Mouse (Mus musculus) liver, embryonic 14.5 days (tissue): ENCODE data around the gene Mrps10. TPM values are rescaled to one million over a fixed set of nuclear protein-coding genes. Genes with fewer than 3 reads are reported as not detected.
A peak's percentile ranks its signal among the peaks of the same experiment; 100 is the strongest.

Experiments used
- ATAC-seq: fragments of 200-750 bp; cut with Nextera tagmentation; 2 replicates; pipeline ENCODE4 v1.8.0; 2017; ENCODE audit warnings: moderate number of reproducible peaks, mild to moderate bottlenecking, moderate library complexity; ENCODE audit not compliant: insufficient read depth
- DNase-seq, 3 experiments: peaks; one replicate each; pipeline ENCODE4 v3.0.0-alpha.2; 2012 to 2013; ENCODE audit warnings: low read depth in 3 of 3, low spot score in 3 of 3
- H3K27ac ChIP-seq: fragments of 300-500 bp; sonication (generic); 2 replicates; pipeline ENCODE4 v1.5.1; 2014; ENCODE audit warnings: moderate library complexity, mild to moderate bottlenecking, control low read depth, inconsistent platforms
- H3K27me3 ChIP-seq: fragments of 300-500 bp; sonication (generic); 2 replicates; pipeline ENCODE4 v1.6.1; 2014; ENCODE audit warnings: mild to moderate bottlenecking, low read length, moderate library complexity; ENCODE audit not compliant: control insufficient read depth, insufficient read depth
- H3K36me3 ChIP-seq: fragments of 300-500 bp; sonication (generic); replicated peaks from 2 replicates; pipeline ENCODE4 v1.6.1; 2014; ENCODE audit warnings: low read depth; ENCODE audit not compliant: control insufficient read depth, insufficient read depth
- H3K4me1 ChIP-seq, 2 experiments: fragments of 200-500 bp in 1 of 2; fragments of 300-500 bp in 1 of 2; sonication (generic) in 1 of 2; replicated peaks; 2 replicates each; pipeline ENCODE4 v1.6.1; 2012 to 2014; ENCODE audit warnings: antibody characterized with exemption in 1 of 2, inconsistent platforms in 1 of 2, low read length in 1 of 2; ENCODE audit not compliant: control insufficient read depth in 2 of 2, insufficient read depth in 2 of 2
- H3K4me2 ChIP-seq: fragments of 300-500 bp; sonication (generic); 2 replicates; pipeline ENCODE4 v1.6.1; 2014; ENCODE audit warnings: low read depth, mild to moderate bottlenecking, control low read depth, moderate library complexity
- H3K4me3 ChIP-seq, 2 experiments: fragments of 200-500 bp in 1 of 2; fragments of 300-500 bp in 1 of 2; sonication (generic) in 1 of 2; 2 replicates each; pipeline ENCODE4 v1.5.1; 2012 to 2014; ENCODE audit warnings: low read depth in 2 of 2, low read length in 2 of 2, mild to moderate bottlenecking in 2 of 2, control low read depth in 1 of 2, inconsistent platforms in 1 of 2, moderate library complexity in 1 of 2; ENCODE audit not compliant: insufficient read depth in 1 of 2
- H3K9ac ChIP-seq: fragments of 300-500 bp; sonication (generic); replicated peaks from 2 replicates; pipeline ENCODE4 v1.6.1; 2014; ENCODE audit warnings: mild to moderate bottlenecking, control low read depth, moderate library complexity
- H3K9me3 ChIP-seq: fragments of 300-500 bp; sonication (generic); 2 replicates; pipeline ENCODE4 v1.6.1; 2016; ENCODE audit warnings: low read length, mixed read lengths; ENCODE audit not compliant: control insufficient read depth
- CTCF ChIP-seq: IDR thresholded peaks from 2 replicates; pipeline ENCODE4 v1.5.1; 2016; ENCODE audit warnings: antibody characterized with exemption, low read depth, control low read depth
- EP300 ChIP-seq: IDR thresholded peaks from 2 replicates; pipeline ENCODE4 v1.6.1; 2016; ENCODE audit warnings: antibody characterized with exemption, low read depth
- WGBS: fragments of 180-500 bp; shearing (Covaris S2); extraction: QIAGEN DNeasy Blood & Tissue Kit; methylation state at CpG from one replicate; pipeline ENCODE4 v1.1.7; 2014; ENCODE audit not compliant: insufficient replicate concordance; 5-methylcytosine and 5-hydroxymethylcytosine counted together
- polyA plus RNA-seq, 2 experiments: library from polyadenylated mRNA; depleted of rRNA in 1 of 2; stranded (reverse) in 1 of 2; unstranded in 1 of 2; fragments of >200 nt; fragmentation: Nextera tagmentation in 1 of 2; extraction: Ambion mirVana in 1 of 2; gene quantifications; 2 replicates each; pipeline versions ENCODE4 v1.2.1 to v1.2.3; 2012 to 2014

Gene Mrps10
- polyA plus RNA-seq, 2 experiments: 20.7 to 47.5 TPM

DNA sequence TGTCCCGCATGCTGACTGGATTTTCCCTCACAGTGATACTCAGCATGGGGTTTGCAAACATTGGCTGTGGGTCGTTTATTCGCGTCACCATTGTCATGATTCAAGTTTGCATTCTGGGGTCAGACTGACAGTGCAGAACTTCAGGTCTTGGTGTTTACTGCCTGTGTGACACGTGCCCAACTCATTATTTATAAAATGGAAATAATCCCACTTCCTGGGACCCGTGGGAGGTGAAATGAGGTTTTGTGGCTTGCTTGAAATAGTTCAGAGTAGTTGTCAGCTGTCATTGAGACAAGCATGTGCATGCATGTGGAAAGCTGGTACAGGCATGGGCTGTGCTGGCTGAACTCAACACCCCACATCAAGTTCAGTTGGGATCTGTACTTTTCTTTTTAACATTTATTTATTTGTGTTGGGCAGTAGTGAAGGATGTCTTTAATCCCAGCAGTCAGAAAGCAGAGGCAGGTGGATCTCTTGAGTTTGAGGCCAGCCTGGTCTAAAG is 8.1 kb downstream of the Mrps10 start:
- WGBS: 78% methylated on average over 6 of the region's 6 CpGs
- TF ChIP-seq CTCF: no peak
- TF ChIP-seq EP300: no peak
- Histone ChIP-seq H3K4me2 (no peak overlapping the region), H3K9me3 (no peaks in the 10 kb centered on the region), H3K27me3 (no peaks in the 10 kb centered on the region), H3K36me3 (peaks cover 26% of the 10 kb centered on the region), H3K27ac (no peak overlapping the region), H3K9ac (no peak overlapping the region), H3K4me1 (no peaks in the 10 kb centered on the region), H3K4me3 (no peak overlapping the region)
- DNase-seq (no peak), ATAC-seq (no peak)

- WGBS: 80% methylated on average over 15 of the region's 15 CpGs
- H3K4me1 ChIP-seq: no peaks in the 10 kb centered on the region
- ATAC-seq: no peak
These were observed 9.4 kb downstream of the Mrps10 start for GRCm38 (mm10) chr17:47378133-47378532.

DNA sequence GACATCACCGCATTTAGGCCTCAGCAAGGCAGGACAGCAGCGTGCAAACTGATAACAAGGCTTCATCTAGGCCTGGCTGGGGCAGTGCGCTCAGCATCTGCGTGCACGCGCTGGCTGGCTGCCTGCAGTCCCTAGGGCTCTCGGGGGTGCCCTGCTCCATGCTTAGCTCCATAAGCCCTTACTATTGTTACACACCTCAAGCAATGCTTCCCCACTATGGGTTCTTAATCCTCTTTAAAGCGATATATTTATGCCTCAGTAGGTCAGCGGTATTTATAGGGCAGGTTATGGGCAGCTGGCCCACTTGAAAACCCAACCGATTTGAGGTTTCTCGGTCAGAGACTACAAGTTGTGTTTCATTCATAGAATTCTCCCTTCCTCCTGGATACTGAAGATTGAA is 13.2 kb downstream of the Mrps10 start:
- WGBS: 76% methylated on average over 11 of the region's 11 CpGs

More at GRCm38 (mm10) chr17:47378133-47378532, 9.4 kb downstream of the Mrps10 start:
- DNase-seq: no peak
- Histone ChIP-seq H3K27ac (no peak overlapping the region), H3K4me2 (no peak overlapping the region), H3K36me3 (peaks cover 18% of the 10 kb centered on the region), H3K27me3 (no peaks in the 10 kb centered on the region), H3K9ac (no peak overlapping the region), H3K9me3 (no peaks in the 10 kb centered on the region), H3K4me3 (no peak overlapping the region)
- TF ChIP-seq EP300: no peak
- peak; percentile 40 for TF ChIP-seq CTCF

GRCm38 (mm10) chr17:47383266-47383665 is 14.6 kb downstream of the Mrps10 start:
- H3K9ac ChIP-seq: no peak overlapping the region
- 74% methylated on average over 4 of the region's 4 CpGs for whole genome bisulfite sequencing
- H3K36me3 ChIP-seq: peaks cover 3% of the 10 kb centered on the region
- H3K4me2 ChIP-seq: no peak overlapping the region
- no peaks in the 10 kb centered on the region for H3K27me3 ChIP-seq
- H3K27ac ChIP-seq: no peak overlapping the region
- no peak for TF ChIP-seq EP300
- TF ChIP-seq CTCF: no peak
- DNase-seq (no peak), ATAC-seq (no peak)
- H3K4me3 ChIP-seq: no peak overlapping the region
- H3K9me3 ChIP-seq: no peaks in the 10 kb centered on the region; the same call in 1 of the 2 replicates
- H3K4me1 ChIP-seq: no peaks in the 10 kb centered on the region

More for the DNA sequence above, 13.2 kb downstream of the Mrps10 start:
- DNase-seq (no peak), ATAC-seq (no peak)
- no peak overlapping the region for H3K27ac ChIP-seq
- H3K4me3 ChIP-seq: no peak overlapping the region
- H3K9me3 ChIP-seq: no peaks in the 10 kb centered on the region; the same call in 1 of the 2 replicates
- TF ChIP-seq CTCF: no peak
- no peak for TF ChIP-seq EP300
- H3K9ac ChIP-seq: no peak overlapping the region
- H3K4me1 ChIP-seq: no peaks in the 10 kb centered on the region
- no peaks in the 10 kb centered on the region for H3K27me3 ChIP-seq
- peaks cover 3% of the 10 kb centered on the region for H3K36me3 ChIP-seq
- H3K4me2 ChIP-seq: no peak overlapping the region

DNA sequence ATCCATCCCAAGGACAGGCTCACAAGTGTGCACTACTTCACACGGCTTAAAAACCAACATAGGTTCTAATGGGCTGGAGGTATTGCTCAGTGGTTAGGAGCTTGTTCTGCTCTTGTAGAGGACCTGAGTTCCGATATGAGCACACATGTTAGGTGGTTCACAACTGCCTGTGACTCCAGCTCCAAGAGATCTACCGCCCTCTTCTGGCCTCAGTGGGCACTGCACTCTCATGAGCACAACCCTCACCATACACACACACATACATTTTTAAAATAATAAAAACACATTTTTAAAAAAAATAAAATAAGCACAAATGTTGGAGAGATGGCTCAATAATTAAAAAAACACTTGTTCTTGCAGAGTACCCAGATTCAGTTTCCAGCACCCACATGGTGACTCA is 15.4 kb downstream of the Mrps10 start:
- 69% methylated on average over 3 of the region's 3 CpGs for WGBS
- Histone ChIP-seq H3K9ac (no peak overlapping the region), H3K9me3 (no peaks in the 10 kb centered on the region; the same call in 1 of the 2 replicates), H3K27ac (no peak overlapping the region), H3K4me1 (no peaks in the 10 kb centered on the region), H3K36me3 (no peaks in the 10 kb centered on the region; the same call in none of the 2 replicates), H3K4me2 (no peak overlapping the region), H3K27me3 (no peaks in the 10 kb centered on the region), H3K4me3 (no peak overlapping the region)
- ATAC-seq: no peak
- no peak for DNase-seq
- no peak for TF ChIP-seq EP300
- peak; percentile 57 for TF ChIP-seq CTCF
